Mouse (Mus musculus): Measurements from ENCODE around the gene Scaf4. TPM values are rescaled to one million over a fixed set of nuclear protein-coding genes. Genes with fewer than 3 reads are reported as not detected.
"Not testable (repeated sequence)": the region's sequence is repeated elsewhere in the genome, so short reads cannot be mapped to it uniquely, and the experiment has no call there.

Scaf4 gene
- total RNA-seq, 2 experiments from 2014 or later: 39.5 to 44.7 TPM

- DNase-seq (ENCODE audit: low spot score in 2 of 2): no peak
Measured at GRCm38 (mm10) chr16:90297479-90298425, 13.4 kb upstream of the Scaf4 start.

- DNase-seq (ENCODE audit: low spot score in 2 of 2): no peak
Measured at GRCm38 (mm10) chr16:90291675-90292074, 7.4 kb upstream of the Scaf4 start.

GRCm38 (mm10) chr16:90290962-90291361 lies 6.7 kb upstream of the Scaf4 start:
- DNase-seq (ENCODE audit: low spot score in 2 of 2): no peak

- no peak for DNase-seq (ENCODE audit: low spot score in 2 of 2)
Measured at GRCm38 (mm10) chr16:90284916-90285315, 613 bp upstream of the Scaf4 start.

- DNase-seq (ENCODE audit: low spot score in 2 of 2): peak; percentile 46 to 48
Measured at GRCm38 (mm10) chr16:90283266-90283904, 918 bp downstream of the Scaf4 start.

- no peak for DNase-seq (ENCODE audit: low spot score in 2 of 2)
Measured at GRCm38 (mm10) chr16:90282620-90283265, 1.6 kb downstream of the Scaf4 start.

GRCm38 (mm10) chr16:90281406-90281805 lies 2.9 kb downstream of the Scaf4 start:
- DNase-seq (ENCODE audit: low spot score in 2 of 2): no peak

- DNase-seq (ENCODE audit: low spot score in 2 of 2): no peak
Measured at GRCm38 (mm10) chr16:90280989-90281388, 3.3 kb downstream of the Scaf4 start.

- DNase-seq (ENCODE audit: low spot score in 2 of 2): no peak
Measured at GRCm38 (mm10) chr16:90280515-90280914, 3.8 kb downstream of the Scaf4 start.

- no peak for DNase-seq (ENCODE audit: low spot score in 2 of 2)
Measured at GRCm38 (mm10) chr16:90279058-90279457, 5.2 kb downstream of the Scaf4 start.

- DNase-seq (ENCODE audit: low spot score in 2 of 2): no peak
Measured at GRCm38 (mm10) chr16:90275521-90275920, 8.8 kb downstream of the Scaf4 start.

- DNase-seq (ENCODE audit: low spot score in 2 of 2): no peak
Measured at GRCm38 (mm10) chr16:90266581-90266980, 17.7 kb downstream of the Scaf4 start.

- DNase-seq (ENCODE audit: low spot score in 2 of 2): no peak
Measured at GRCm38 (mm10) chr16:90265106-90265505, 19.2 kb downstream of the Scaf4 start.

- no peak for DNase-seq (ENCODE audit: low spot score in 2 of 2)
Measured at GRCm38 (mm10) chr16:90264021-90264420, 20.3 kb downstream of the Scaf4 start.

GRCm38 (mm10) chr16:90261791-90262190 lies 22.5 kb downstream of the Scaf4 start:
- no peak for DNase-seq (ENCODE audit: low spot score in 2 of 2)

GRCm38 (mm10) chr16:90260097-90260496 lies 24.2 kb downstream of the Scaf4 start:
- DNase-seq (ENCODE audit: low spot score in 2 of 2): no peak

- no peak for DNase-seq (ENCODE audit: low spot score in 2 of 2)
Measured at GRCm38 (mm10) chr16:90259623-90260022, 24.7 kb downstream of the Scaf4 start.

GRCm38 (mm10) chr16:90258950-90259349 lies 25.4 kb downstream of the Scaf4 start:
- DNase-seq (ENCODE audit: low spot score in 2 of 2): no peak

- DNase-seq (ENCODE audit: low spot score in 2 of 2): no peak
Measured at GRCm38 (mm10) chr16:90252521-90252920, 31.8 kb downstream of the Scaf4 start.

GRCm38 (mm10) chr16:90251256-90251655 lies 33.0 kb downstream of the Scaf4 start:
- not testable (repeated sequence) for DNase-seq (ENCODE audit: low spot score in 2 of 2)

GRCm38 (mm10) chr16:90250099-90250498 lies 34.2 kb downstream of the Scaf4 start:
- no peak for DNase-seq (ENCODE audit: low spot score in 2 of 2)

All from adrenal gland, adult 18-20 months (tissue).